Mouse (Mus musculus) limb, embryonic 12.5 days (tissue): ENCODE data around the gene Ubap1l. TPM values are rescaled to one million over a fixed set of nuclear protein-coding genes. Genes with fewer than 3 reads are reported as not detected.

Experiments
- ATAC-seq: fragments of 200-750 bp; cut with Nextera tagmentation; 2 replicates; pipeline ENCODE4 v1.8.0; 2017; ENCODE audit warnings: low read depth, moderate TSS enrichment; ENCODE audit not compliant: insufficient number of reproducible peaks, insufficient read depth, low FRiP score, low TSS enrichment
- H3K27ac ChIP-seq: fragments of 300-500 bp; sonication (generic); 2 replicates; pipeline ENCODE4 v1.5.1; 2016; ENCODE audit warnings: mild to moderate bottlenecking, moderate library complexity
- H3K27me3 ChIP-seq: fragments of 300-500 bp; sonication (generic); 2 replicates; pipeline ENCODE4 v1.6.1; 2016; ENCODE audit warnings: mild to moderate bottlenecking, moderate library complexity
- H3K36me3 ChIP-seq: fragments of 300-500 bp; sonication (generic); 2 replicates; pipeline ENCODE4 v1.6.1; 2016; ENCODE audit warnings: mild to moderate bottlenecking, moderate library complexity
- H3K4me1 ChIP-seq: fragments of 300-500 bp; sonication (generic); replicated peaks from 2 replicates; pipeline ENCODE4 v1.6.1; 2016
- H3K4me2 ChIP-seq: fragments of 300-500 bp; sonication (generic); 2 replicates; pipeline ENCODE4 v1.6.1; 2016; ENCODE audit warnings: mild to moderate bottlenecking, moderate library complexity
- H3K4me3 ChIP-seq: fragments of 300-500 bp; sonication (generic); replicated peaks from 2 replicates; pipeline ENCODE4 v1.5.1; 2016; ENCODE audit warnings: mild to moderate bottlenecking
- H3K9ac ChIP-seq: fragments of 300-500 bp; sonication (generic); replicated peaks from 2 replicates; pipeline ENCODE4 v1.6.1; 2016; ENCODE audit warnings: mild to moderate bottlenecking, moderate library complexity
- H3K9me3 ChIP-seq: fragments of 300-500 bp; sonication (generic); 2 replicates; pipeline ENCODE4 v1.6.1; 2016; ENCODE audit warnings: mild to moderate bottlenecking, moderate library complexity
- WGBS: fragments of 180-500 bp; shearing (Covaris S2); methylation state at CpG from one replicate; pipeline ENCODE4 v1.1.7; 2016; 5-methylcytosine and 5-hydroxymethylcytosine counted together
- polyA plus RNA-seq: library from polyadenylated mRNA; unstranded; fragments of >200 nt; fragmentation: Nextera tagmentation; extraction: Ambion mirVana; gene quantifications from 2 replicates; pipeline ENCODE4 v1.2.1, GENCODE M21; 2016

Ubap1l gene
- polyA plus RNA-seq, 1 experiment from 2014 or later = 0.15 TPM

DNA sequence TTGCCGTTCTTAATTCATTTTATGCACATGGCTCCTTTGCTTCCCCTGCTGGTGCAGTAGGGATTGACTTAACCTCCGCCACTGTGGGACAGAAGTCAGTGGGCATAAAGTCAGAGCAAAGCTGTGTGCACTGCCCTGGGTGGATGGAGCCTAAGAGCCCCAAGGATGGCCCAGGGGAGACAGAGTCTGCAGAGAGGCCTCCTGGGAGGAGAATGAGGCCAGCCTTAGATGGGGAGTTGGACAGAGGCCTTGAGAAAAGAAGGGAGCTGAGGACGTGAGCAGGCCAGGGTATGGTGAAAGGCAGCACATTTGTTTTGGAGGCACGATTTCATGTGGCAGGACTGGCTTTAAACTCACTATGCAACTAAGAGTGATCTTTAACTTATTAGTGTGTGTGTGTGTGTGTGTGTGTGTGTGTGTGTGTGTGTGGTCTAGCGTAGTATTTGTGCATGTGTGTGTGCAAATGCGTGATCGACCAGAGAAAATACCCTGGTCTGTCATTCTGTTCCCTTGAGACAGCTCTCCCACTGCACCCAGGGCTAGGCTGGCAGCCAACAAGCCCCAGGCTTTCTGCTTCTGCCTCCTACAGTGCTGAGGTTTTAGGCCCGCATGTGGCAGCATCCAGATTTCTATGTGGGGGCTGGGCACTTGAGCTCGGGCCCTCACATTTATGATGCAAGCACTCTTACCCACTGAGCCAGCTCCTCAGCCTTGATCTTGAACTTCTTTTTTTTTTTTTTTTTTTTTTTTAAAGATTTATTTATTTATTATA lies 14.5 kb downstream of the Ubap1l start:
- WGBS = 77% methylated on average over 9 of the region's 9 CpGs
- peaks cover 21% of the 10 kb centered on the region for H3K36me3 ChIP-seq
- 0 out of 2 replicates have a peak overlapping the region, but pooled peaks have one; percentile 29 for H3K27ac ChIP-seq
- H3K9ac ChIP-seq = 0 out of 2 replicates have a peak overlapping the region, but pooled peaks have one; percentile 3
- no peaks in the 10 kb centered on the region for H3K9me3 ChIP-seq
- no peaks in the 10 kb centered on the region; the same call in 1 of the 2 replicates for H3K4me1 ChIP-seq
- no peaks in the 10 kb centered on the region for H3K27me3 ChIP-seq
- no peak overlapping the region for H3K4me3 ChIP-seq
- ATAC-seq = no peak; the same call in 1 of the 2 replicates
- H3K4me2 ChIP-seq = no peak overlapping the region

DNA sequence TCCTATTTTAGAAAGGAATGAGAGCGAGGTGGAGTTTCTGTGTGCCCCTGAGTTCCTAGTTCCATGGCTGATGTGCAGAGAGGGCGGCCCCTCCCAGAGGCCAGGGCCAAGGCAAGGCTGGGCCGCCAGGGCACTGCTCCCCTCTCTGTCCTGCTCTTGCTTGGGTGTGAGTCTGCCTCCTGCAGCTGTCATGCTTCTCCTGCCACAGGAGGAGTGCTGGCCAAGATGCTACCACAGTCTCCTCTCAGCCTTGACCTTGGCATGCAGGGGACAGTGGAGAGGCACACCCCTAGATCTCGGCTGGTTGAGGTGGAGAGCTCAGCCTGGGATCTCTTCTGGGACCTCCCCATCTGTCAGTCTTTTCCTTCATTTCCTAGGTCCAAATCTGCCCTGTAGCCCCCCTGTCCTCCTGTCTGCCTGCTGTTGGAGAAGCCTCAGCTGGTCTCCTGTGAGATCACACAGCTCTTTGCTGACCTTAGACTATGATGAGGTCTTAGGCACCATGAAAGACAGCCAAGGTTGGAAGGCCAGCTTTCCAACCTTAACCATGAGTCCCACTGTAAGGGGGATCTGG lies 20.3 kb downstream of the Ubap1l start:
- WGBS = 78% methylated on average over 4 of the region's 4 CpGs
- peaks cover 14% of the 10 kb centered on the region; the same call in 1 of the 2 replicates for H3K36me3 ChIP-seq
- H3K27ac ChIP-seq = no peak overlapping the region
- H3K9ac ChIP-seq = no peak overlapping the region
- no peak overlapping the region for H3K4me3 ChIP-seq
- no peak overlapping the region for H3K4me2 ChIP-seq
- H3K27me3 ChIP-seq = no peaks in the 10 kb centered on the region
- H3K9me3 ChIP-seq = no peaks in the 10 kb centered on the region
- ATAC-seq = no peak
- H3K4me1 ChIP-seq = peaks cover 3% of the 10 kb centered on the region; the same call in 1 of the 2 replicates

DNA sequence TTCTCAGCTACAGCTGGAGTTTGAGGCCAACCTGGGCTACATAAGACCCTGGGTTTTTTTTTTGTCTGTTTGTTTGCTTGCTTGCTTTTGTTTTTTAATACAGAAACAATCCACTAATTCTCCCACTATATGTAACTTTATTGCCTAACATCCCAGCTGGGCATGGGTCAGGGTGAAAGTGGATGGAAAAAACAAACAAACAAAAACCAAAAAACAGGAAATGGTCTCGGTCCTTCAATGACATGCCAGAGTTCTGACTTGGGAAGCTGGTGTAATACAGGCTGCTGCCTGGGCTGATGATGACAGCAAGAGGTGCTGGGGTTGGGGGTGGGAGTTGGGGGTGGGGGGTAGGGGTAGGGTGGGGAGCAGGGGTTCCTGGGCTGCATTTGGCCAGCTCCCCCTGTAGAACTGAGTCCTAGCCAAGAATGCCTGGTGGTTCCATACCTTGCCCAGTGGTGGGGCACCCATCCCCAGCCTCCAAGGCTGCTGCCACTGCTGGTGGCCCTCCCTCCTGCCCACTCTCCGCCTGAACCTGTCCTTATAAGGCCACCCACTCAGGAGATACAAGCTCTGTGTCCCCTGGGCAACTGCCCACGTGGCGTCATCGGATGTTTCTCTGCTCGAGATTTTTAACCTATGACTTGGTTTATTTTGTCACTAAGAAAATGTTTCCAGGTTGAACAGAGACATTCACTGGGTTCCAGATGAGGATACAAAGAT lies 21.4 kb downstream of the Ubap1l start:
- H3K4me3 ChIP-seq = no peak overlapping the region
- 72% methylated on average over 6 of the region's 6 CpGs for WGBS

DNA sequence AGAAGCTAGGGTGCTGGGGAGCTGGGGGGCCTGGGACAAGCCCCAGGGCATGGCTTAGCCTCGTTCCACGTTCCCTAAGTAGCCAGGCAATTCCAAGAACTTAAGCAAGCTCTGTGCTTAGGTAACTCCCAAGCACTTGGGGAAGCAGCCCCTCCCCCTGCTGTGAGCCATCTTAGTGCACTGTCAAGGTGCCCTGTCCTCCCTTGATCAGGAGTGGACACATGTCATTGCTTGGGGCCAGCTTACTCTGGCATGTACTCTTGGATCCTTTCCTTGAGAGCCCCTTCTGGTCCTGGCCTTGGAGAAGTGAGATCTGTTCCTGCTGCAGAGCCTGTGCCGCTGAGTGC lies 21.9 kb downstream of the Ubap1l start:
- Histone ChIP-seq H3K4me1 (peaks cover 7% of the 10 kb centered on the region; the same call in 1 of the 2 replicates), H3K27me3 (no peaks in the 10 kb centered on the region), H3K27ac (no peak overlapping the region), H3K9ac (no peak overlapping the region), H3K4me3 (no peak overlapping the region), H3K4me2 (no peak overlapping the region), H3K36me3 (peaks cover 2% of the 10 kb centered on the region; the same call in 1 of the 2 replicates), H3K9me3 (no peaks in the 10 kb centered on the region)
- WGBS = 53% methylated on average over 3 of the region's 3 CpGs
- ATAC-seq = no peak

More for the DNA sequence above, 21.4 kb downstream of the Ubap1l start:
- Histone ChIP-seq H3K36me3 (peaks cover 7% of the 10 kb centered on the region; the same call in 1 of the 2 replicates), H3K4me1 (peaks cover 7% of the 10 kb centered on the region; the same call in 1 of the 2 replicates), H3K27ac (no peak overlapping the region), H3K27me3 (no peaks in the 10 kb centered on the region), H3K9me3 (no peaks in the 10 kb centered on the region), H3K9ac (no peak overlapping the region), H3K4me2 (no peak overlapping the region)
- ATAC-seq = no peak

DNA sequence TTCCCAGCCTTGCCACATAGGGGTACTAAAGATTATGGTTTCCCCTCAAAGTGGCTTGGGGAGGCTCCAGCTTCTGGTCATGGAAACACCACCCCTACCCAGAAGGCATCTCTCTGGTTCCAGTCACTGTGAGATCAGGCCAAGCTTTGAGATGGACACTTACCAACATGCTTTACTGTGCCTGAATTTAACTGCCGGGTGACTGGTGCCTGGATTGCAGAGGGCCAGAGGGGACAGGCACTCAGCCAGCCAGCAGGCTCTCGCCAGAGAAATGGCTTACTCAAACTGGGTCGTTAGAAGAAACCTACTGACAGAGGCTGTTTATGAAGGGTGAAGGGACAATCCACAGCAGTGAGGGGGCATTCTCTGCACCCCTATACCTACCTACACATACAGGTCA lies 23.4 kb downstream of the Ubap1l start:
- ATAC-seq = no peak
- Histone ChIP-seq H3K27me3 (peaks cover 9% of the 10 kb centered on the region), H3K27ac (no peak overlapping the region), H3K9ac (no peak overlapping the region), H3K36me3 (no peaks in the 10 kb centered on the region), H3K4me1 (peaks cover 7% of the 10 kb centered on the region; the same call in 1 of the 2 replicates), H3K4me2 (no peak overlapping the region), H3K9me3 (no peaks in the 10 kb centered on the region), H3K4me3 (no peak overlapping the region)
- 31% methylated on average over 3 of the region's 3 CpGs for WGBS

DNA sequence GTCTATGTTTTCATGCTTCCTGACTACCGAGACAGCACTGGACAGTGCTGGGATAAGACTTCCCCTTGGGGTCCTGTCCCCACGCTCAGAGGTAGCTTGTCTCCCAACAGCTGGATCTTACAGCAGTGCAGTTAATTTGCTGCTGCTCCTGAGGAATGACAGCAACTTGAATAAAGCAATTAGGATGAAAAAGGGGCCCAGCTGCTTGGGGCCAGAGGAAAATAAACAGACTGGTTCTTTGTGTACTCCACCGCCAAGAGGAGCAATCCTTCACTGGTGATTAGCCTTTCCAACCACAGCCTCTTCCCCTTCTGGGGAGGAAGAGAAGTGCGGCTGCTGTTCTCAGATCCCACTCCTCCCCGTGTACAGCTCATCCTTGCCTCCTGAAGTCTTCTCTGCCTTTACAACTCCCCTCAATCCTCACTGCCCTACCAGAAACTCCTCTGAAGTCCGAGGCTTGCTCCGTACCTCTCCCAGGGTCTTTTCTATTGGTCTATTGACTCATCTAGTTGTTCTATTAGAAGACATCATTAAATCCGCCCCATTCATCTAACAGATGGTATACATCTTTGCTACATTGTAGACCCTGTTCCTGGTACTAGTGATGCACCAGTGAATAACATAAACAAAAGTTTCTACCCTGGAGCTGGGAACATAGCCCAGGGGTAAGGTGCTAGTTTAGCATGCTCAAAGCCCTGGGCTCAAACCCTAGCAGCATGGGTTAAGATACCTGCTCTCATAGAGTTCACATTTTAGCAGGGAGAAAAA lies 25.7 kb downstream of the Ubap1l start:
- WGBS = 18% methylated on average over 8 of the region's 8 CpGs
- no peak for ATAC-seq

DNA sequence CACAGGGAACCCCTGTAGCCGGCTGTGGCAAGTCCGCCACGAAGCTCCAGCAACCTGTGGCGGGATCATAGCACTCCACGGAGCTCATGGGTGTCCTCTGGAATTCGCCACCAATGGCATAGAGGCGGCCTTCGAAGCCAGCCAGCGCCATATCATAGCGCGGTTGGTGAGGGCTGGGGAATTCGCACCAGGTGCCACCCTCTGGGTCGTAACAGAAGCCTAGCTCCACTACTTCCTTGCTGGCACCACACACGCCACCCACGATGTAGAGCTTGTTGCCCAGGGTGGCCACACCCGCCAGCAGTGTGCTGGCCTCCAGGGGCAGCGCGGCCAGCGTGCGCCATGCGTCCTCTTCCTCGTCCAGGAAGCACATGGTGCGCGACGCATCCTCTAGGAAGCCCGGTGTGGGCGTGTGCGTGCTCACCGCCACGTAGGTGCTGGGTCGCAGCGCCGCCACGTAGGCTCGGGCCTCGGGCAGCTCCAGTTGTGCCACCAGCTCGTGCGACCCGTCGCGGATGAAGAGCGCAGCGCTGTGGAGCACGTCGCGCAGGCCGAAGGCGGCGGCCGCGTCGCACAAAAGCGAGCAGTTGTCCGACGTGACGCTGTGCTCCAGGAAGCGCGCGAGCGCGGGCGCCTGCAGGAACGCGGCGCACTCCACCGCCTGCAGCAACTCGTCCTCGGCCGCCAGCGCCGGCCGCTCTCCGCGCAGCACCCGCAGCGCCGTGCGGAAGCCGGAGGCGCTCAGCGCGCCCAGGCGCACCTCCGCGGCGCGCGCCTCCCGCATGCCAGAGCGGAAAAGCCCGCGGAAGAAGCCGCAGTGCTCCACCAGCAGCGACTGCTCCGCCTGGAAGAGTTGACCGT lies 30.1 kb downstream of the Ubap1l start:
- Histone ChIP-seq H3K27me3 (peaks cover 54% of the 10 kb centered on the region), H3K4me3 (peak overlapping the region; percentile 47), H3K4me1 (0 out of 2 replicates have a peak, but pooled peaks cover 13% of the 10 kb centered on the region), H3K9ac (peak overlapping the region; percentile 64), H3K9me3 (no peaks in the 10 kb centered on the region), H3K27ac (no peak overlapping the region), H3K4me2 (peak overlapping the region; percentile 70), H3K36me3 (no peaks in the 10 kb centered on the region)
- WGBS = 17% methylated on average over 90 of the region's 96 CpGs
- ATAC-seq = peak; percentile 26; the same call in 1 of the 2 replicates

More for the DNA sequence above, 25.7 kb downstream of the Ubap1l start:
- Histone ChIP-seq H3K36me3 (no peaks in the 10 kb centered on the region), H3K27ac (no peak overlapping the region), H3K4me3 (no peak overlapping the region), H3K9ac (no peak overlapping the region), H3K9me3 (no peaks in the 10 kb centered on the region), H3K4me2 (no peak overlapping the region), H3K4me1 (peaks cover 12% of the 10 kb centered on the region; the same call in 1 of the 2 replicates), H3K27me3 (peaks cover 32% of the 10 kb centered on the region)

DNA sequence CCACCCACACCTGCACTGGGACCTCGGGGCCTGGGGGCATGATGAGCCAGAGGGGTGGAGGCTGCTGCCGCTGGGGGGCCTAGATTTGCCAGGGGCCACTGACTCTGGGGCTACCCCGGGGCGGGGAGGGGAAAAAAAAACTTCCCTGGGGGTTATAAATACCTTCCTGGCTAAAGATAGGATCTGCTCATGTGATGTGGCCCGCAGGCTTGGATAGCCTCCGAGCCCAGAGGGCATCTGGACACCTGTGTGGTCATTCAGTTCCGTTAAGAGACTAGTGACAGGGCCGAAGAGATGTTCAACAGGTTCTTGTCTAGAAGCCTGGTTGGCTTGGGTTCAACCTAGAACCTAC lies 30.7 kb downstream of the Ubap1l start, which contains the start of gene Kbtbd13:
Gene Kbtbd13, minus strand, starts transcription at position 40 of the 352 bp plus-strand sequence.
- Histone ChIP-seq H3K27me3 (peaks cover 54% of the 10 kb centered on the region), H3K4me1 (0 out of 2 replicates have a peak, but pooled peaks cover 9% of the 10 kb centered on the region), H3K4me2 (peak within 1 kb of the TSS; percentile 70), H3K36me3 (no peaks in the 10 kb centered on the region), H3K9me3 (no peaks in the 10 kb centered on the region), H3K4me3 (peak within 1 kb of the TSS; percentile 47), H3K9ac (peak within 1 kb of the TSS; percentile 64), H3K27ac (no peak within 1 kb of the TSS)
- WGBS = 31% methylated on average over 8 of the region's 8 CpGs
- ATAC-seq = no peak

DNA sequence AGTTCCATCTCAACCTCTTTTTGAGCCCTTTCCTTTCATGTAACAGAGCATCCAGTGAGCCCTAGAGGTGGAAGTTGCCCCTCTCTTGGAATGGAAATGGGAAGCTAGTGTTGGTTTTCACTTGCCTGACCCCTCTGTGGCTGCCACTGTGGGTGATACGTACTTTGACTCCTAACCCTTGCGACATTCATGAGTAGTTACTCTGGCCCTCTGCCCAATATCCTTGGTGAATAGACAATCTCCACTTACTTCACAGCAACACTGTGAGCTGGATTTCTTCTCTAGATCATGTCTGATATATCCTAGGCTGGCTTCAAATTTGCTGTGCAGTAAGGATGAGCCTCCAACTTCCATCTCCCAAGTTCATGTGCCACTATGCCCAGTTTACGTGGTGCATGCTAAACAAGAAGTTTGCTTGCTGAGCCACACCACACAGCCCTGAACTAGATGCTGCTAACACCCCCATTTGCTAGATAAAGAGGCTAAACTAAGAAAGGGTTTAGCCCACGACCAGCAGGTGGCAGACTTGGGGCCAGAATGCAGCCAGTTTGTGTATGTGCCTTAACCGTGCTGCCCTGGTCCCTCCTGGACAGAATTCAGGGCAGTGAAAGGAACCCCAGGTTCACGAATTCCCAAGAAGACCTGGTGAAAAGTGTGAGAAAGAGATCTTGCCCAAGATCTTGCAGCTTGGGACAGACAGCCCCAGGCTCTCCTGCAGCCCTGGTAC lies 32.0 kb downstream of the Ubap1l start:
- ATAC-seq = no peak
- Histone ChIP-seq H3K9me3 (no peaks in the 10 kb centered on the region), H3K4me3 (no peak overlapping the region), H3K27ac (no peak overlapping the region), H3K4me1 (0 out of 2 replicates have a peak, but pooled peaks cover 10% of the 10 kb centered on the region), H3K36me3 (no peaks in the 10 kb centered on the region), H3K9ac (no peak overlapping the region), H3K4me2 (no peak overlapping the region), H3K27me3 (peaks cover 54% of the 10 kb centered on the region)
- WGBS = 29% methylated on average over 6 of the region's 6 CpGs
